Mouse (Mus musculus) heart, adult 11 months (tissue): ENCODE results near the gene Trim3.
A peak's percentile ranks its signal among the peaks of the same experiment; 100 is the strongest.

Experiments used
- DNase-seq: peaks from one replicate; pipeline ENCODE4 v3.0.0; 2022

Trim3 gene

DNA sequence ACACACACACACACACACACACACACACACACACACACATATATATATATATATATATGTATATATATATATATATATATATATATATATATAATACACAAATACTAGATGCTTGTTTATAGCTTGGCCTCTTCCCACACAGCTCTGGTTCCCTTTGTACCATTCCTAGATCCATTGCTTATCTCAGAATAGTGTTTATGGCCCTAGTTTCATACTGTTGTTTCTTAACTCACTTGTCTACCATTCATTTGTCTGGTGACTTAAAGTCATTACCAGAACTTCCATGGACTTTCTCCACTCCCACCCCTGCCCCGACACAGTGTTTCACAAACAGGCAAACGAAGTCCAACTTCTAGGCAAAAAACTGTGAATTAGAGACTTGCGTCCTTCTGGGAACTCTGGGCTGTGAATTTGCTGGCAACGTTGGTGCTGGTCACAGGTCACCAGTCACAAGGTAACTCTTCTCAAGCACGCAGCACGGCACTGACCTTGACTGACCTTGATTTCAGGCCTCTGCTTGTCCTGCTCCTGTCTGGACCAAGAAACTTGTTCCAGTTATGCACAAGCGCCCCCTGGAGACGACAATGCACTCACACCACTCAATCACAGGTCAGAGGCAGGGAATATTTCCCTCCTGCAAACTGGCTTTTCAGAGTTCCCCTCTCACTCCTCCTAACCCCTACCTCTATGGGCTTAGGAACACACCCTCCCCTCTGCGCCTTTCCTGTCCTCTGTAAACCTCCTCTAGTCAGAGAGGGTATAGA is 30.3 kb downstream of the Trim3 start:
- DNase-seq, result peak; percentile 95

DNA sequence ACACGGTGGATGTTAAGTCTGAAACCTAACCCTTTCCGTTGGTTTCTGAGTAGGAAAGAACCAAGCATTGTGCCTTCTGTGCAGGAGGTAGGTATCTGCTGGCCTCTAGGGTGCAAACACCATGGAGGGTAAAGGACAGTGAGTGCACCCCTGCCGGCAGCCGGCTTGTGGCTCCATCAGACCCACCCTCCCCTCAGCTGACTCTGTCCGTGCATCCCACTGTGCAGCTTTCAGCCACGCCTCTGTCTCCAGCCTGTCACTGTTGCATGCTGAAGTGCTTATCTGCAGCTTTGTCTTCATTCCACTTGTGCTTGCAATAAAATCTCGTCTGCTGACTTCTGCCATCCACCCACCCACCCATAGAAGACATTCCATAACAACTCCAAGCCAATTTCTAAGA is 43.3 kb downstream of the Trim3 start:
- no peak for DNase-seq

DNA sequence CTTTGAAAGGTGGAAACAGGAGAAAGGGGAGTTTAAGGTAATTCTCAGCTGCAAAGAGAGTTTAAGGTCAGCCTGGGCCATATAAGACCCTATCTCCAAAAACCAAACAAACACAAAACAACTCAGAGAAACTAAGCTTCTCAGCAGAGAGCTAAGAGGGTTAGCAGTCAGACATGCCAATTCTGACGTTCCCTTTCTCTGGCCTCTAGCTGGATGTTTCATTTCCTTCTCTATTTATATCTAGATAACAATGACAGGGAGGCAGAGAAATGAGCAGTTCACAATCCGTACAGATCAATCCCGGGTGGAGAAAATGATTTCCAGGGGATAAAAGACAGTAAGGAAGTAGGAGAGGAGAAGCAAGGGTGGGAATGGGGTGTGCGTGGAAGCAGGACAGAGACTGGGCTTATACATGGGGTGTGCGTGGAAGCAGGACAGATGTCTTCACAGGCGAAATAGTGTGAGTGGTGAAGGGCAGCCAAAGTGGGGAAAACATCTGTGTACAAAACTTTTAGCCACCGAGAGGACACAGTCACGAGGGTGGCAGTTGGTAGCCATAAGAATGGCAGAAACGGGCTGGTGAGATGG is 45.0 kb downstream of the Trim3 start:
- DNase-seq, result no peak

DNA sequence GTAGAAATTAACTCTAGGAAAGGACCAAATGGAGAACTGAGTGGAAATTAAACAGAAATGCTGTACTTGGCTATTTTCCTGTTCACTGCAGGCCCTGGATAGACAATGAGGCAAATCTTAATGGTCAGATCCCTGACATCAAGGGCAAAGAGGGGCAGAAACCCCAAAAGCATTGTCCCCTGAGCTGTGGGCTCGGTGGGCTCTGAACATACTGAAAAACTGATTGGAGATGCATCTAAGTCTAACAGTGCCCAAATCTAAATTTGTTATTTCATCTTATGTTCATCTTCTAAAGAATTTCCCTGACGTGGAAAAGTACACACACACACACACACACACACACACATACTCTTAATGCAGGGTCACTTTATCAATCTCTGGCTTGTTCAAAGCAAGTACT is 51.4 kb downstream of the Trim3 start:
- DNase-seq, result no peak

DNA sequence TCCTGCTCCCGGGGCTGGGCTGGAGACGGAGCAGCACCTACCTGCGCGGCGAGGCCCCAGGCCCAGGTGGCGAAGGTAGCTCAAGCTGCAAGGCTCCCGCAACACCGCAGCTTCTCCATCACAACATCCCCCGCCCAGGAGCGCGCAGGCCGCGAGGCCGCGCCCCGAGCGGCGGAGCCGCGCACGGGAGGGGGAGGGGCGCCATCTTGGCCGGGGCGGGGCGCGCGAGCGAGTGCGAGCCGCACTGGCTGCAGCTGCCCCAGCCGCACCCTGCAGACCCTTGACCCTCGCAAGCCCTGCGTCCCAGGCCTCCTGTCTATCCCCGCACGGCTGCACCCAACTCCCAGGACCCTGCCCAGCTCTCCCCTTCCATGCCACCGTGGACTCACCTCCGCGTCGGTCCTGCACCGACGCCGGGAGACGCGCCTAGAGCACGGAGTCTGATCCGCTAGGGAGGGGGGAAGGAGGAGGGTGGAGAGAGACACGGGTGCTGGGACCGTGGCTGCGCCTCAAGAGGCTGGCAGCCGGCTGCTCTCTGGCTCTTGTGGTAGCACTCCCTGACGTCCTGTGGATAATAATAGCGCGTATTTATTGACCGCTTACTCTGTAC is 52.2 kb downstream of the Trim3 start, which contains the start of gene Apbb1:
Gene Apbb1 (minus strand): TSS at position 560 of the 610 bp plus-strand sequence.
- DNase-seq, result peak; percentile 99

DNA sequence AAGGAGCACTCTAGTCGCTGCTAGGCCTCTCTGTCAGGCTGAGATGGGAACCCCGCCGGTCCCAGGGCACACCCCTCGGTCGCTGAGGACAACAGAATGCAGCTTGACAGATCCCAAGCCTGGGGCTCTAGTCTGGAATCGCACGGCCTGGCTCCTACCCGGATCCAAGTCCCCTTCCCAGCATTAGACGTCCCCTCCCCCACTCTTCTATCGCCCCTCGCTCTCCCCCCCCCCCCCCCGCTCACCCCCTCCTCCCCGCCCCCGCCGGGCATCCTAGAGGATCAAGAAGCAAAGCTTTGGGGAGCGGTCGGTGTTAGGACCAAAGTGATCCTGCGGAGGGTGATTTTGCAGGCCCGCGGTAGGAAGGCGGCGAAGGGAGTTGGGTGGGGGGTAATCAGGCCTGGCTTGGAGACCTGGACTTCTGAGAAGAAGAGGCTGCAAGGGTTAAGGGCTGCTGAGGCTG is 52.7 kb downstream of the Trim3 start:
- DNase-seq, result no peak

DNA sequence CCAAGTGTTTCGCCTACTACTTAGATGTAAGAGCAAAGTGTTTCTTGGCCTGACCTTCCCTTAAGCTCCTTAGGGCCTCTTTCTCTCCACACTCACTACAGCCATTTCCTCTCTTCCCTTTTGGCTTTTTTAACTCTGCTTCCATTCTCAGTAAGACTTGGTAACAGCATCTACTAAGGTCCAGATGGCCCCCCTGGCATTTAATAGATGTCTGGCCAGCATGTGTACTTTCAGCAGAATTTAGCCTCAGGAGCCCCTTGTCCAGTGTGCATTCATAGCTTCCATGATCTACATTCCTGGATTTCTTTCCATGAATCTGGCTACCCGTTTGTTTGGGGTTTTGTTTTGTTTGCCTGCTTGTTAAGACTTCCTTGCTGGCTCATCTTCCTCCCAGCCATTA is 54.9 kb downstream of the Trim3 start:
- no peak for DNase-seq

DNA sequence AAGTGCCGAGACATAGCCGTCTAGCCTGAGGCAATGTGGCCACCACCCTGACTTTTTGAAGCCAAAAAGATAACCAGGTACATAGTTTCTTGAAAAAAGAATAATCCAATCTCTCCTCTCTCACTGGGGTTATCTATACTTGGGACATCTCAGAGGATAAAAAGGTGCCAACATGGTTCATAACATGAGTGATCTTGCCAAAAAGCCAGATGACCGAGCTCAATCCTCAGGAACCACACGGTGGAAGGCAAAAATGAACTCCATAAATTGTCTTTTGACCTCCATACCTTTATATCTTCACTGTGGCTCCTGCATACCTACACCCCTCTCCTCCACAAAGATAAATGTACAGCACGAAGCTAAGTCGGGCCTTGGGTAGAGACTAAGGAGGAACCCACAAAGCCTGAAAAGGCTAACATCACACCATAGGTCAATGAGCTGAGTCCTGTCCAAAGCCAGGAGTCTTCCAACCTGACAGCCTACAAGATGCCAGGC is 55.9 kb downstream of the Trim3 start:
- peak; percentile 66 for DNase-seq

DNA sequence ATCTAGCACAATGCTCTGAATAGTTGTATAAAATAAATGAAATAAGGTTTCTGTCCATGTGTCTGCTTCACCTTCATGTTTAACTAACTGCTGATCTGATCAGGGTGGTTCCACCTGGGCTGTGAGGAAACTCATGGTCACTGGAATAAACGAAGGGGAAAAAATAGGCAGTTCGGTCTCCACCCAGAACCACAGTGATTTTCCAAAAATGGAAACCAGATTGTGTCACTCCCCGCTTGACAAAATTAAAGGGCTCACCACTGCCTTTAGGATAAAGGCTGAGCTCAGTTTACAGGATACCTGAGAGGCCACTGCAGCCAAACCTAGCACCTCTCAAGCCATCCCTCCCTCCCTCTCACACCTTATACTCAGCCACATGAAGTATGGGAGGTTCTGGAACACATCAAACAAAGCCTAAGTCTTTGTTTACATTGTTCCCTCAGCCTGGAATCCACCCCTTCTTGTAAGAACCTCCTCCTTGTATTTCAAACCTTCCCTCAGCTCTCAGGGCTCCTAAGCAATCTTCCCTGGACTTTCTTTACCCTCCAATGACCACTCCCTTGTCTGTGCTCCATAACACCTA is 57.1 kb downstream of the Trim3 start:
- no peak for DNase-seq

DNA sequence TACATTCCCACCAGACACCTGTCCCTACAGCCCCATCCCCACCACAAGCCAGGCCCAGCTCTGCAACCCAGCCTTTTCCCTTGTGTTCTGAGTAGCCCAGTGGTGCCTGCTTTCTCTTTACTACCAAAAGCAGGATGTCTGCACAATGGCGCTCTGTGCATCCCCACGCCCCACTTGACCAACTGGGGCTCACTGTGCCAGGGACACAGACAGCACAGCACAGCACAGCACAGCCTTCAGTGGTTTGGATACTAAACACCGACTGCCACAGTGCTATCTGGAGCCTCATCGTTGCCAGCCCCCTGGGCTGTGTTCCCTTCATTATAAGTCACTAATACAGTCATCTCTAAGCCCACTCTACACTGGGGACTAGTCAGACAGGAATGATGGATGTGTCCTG is 58.8 kb downstream of the Trim3 start:
- DNase-seq, result no peak

DNA sequence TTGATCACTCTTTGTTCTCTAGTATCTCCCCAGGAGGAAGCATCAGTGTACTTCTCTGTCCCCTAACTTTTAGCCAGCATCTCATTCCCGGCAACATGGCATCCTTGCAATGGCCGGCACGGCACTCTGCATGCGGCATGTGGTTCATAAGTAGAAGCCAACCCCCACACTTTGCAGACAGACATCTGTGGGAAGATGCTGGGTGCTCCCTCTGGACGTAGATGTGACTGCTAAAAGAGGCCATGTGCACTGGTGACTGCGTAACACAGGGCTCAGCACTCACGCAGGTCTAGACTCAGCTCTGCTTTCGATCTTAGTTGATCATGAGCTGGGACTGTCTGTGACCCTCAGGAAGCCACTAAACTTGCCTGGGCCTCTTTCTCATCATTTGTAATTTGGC is 60.4 kb downstream of the Trim3 start:
- DNase-seq, result no peak

DNA sequence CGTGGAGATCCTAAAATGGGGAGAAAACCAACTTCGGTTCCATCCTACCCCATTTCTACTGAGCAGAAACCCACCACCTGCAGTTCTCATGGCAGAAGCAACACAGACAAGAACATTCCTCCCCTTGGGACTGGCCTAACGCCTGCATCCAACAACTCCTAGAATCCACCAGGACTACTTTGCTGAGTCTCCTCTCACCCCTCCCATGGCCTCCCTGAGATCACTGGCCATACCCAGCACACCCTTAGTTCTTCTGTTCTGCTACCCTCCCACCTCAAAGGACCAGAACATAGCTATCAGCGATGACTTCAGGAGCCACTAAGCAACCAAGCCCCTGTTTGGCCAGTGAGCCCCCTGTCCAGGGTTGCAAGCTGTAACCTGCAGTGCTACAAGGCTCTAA is 62.6 kb downstream of the Trim3 start:
- DNase-seq, result no peak

DNA sequence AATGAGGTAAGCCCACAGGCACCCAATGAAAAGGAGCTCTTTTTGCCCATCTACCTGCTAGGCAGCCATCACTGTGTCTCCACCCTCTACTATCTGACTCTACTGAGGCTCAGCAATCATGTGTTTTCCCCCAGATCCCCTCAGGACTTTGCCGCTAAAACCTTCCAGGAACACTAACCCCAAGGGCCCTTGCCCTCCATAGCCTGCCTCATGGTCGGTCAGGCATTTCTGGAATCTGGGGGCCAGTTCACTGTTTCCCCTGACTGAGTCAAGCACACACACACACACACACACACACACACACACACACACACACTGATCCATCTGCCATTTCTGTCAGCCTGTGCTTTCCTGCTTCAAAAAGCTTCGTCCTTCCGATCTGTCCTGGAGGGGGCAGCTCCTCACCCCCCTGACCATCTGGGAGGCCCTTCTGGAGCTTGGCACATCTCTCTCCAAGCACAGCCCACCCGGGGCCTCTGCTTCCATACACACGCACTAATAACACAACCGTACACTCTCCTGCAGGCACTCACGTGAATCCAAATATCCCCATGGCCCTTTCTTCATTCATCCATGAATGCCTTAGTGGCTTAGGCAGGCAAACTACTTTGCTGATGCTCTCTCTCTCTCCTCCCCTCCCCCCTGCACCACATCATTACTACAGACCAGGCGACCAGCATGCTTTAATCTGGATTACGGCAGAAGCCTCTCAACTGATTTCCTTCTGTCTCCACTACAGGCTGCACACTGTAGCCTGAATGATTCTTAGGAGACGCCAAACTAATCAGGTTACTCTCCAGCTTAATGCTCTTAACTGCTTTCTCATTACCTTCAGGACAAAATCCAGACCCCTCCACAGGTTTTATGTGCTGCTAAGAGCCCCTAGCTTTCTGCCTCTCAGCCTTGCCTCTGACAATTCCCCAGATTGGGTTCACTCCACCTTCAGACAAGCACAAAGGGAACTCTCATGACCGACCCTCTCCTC is 63.6 kb downstream of the Trim3 start:
- no peak for DNase-seq

DNA sequence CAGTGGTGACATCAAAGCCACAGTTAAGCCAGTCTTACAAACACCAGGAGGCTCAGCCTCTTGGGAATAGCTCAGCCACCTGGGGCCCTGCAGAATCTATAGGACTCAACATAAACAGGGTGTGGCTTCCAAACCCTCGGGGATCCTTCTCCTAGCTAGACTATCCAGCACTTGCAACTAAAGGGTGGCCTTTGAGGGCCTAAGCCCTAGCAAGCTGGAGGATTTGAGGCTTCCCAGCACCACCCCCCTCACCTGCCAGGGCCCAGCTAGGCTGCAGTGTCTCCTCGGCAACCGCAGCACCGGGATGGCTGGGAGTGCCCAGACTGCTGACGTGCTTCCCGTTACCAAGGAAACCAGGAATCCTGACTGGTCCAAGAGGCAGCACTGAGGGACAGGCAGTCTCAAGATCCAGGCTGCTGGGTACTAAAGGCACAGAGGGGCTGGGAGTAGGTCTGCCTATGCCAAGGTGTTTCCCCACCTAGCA is 64.3 kb downstream of the Trim3 start:
- DNase-seq, result no peak

DNA sequence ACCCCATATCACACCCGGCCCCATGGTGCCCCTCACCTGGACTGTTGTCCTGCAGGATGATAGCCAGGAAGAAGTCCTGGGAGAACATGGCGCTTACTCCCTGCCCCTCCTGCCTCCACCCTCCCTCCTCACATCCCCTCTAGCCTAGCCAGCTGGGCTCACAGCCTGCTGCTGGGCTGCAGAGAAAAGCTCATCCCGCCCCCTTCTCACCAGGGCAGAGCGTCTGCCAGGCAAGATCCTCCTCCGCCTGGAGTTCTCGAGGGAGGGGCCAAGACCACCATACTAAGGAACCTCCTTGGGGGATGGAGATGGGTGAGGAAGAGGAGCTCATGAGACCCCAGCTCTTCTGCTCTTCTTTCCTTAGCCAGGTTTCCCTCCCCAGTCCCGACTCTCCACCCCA is 64.8 kb downstream of the Trim3 start:
- DNase-seq, result no peak

DNA sequence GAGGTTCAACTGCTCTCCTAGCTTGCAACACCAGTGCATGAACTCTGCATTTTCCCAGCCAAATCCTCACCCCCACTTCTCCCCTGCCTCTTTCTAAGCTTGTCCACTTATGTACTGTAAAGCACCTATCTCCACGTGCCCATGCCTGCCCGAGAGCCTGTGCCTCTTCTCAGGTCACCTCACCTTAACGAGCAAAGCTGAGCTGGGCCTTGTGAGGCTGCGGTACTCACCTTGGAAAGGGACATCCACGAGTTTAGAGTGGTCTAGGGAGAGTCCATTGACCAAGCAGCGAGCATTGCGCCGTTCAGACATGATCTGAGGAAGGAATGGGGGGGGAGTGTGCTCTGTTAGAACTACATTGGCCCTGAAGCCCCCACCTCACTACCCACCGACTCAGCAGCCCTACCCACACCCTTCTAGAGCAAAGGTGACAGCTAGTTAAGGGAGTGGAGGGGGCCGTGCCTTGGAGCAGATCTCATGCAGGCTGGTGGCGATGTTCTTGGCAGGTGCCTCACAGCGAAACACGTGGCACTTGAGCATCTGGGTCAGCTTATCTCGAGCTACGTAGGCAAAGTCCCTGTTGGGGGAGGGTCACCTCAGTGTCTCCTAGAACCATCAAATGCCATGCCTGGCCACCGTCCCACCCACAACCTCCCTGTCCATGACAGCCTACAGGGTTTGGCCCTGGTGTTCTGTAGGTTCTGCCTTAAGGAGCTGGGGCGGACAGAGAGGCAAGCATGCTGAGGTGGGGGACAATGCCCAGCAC is 68.1 kb downstream of the Trim3 start:
- DNase-seq, result peak; percentile 97

DNA sequence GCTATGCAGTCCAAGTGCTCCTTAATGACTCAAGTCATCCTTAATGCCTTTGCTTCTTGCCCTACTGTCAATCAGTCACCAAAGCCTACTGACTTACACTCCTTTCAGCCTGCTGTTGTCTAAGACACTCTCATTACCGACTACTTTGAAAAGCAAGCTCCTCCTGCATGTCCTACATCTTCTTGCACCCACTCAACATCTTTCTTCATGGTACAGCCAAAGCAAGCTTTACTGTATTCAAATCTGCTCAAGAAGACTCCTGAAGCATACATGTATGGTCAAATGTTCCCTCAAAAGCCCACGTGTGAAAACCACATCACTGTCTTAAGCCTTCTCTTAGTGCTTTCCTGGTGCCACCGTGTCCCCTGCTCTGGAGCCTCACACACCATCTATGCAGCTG is 70.0 kb downstream of the Trim3 start:
- peak; percentile 43 for DNase-seq

DNA sequence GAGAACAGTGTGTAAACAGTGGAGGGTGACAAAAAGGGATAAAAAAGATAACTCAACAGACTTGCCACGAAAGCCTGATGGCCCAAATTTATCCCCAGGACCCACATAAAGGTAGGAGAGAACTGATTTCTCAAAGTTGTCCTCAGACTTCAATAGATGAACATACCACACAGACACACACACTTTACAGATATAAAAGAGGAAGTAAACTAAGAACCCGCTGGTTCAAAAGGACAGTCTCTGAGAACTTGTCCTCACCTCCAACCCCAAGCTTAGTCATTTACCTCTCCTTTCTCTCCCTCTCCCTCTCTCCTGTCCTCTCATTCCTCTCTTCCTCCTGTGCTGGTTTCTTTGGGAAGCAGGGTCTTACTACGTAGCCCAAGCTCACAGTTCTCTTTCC is 71.1 kb downstream of the Trim3 start:
- no peak for DNase-seq

DNA sequence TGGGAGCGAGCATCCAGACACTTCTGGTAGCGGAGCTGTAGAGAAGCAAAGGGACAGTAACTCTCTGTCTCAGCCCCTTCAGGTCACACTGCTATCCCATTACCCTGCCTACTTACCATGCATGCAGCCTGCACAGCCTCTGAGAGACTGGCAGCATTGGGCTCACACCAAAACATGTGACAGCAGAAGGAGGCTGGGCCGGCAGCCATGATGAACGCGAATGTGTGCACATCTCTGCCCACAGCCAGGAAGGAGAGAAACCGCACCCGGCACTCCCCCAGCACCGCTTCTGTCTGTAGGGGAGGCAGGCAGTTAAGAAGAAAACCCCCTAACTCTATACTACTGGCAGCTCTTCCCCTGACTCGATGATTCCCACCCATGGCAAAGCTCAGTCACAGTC is 74.4 kb downstream of the Trim3 start:
- DNase-seq, result peak; percentile 90

DNA sequence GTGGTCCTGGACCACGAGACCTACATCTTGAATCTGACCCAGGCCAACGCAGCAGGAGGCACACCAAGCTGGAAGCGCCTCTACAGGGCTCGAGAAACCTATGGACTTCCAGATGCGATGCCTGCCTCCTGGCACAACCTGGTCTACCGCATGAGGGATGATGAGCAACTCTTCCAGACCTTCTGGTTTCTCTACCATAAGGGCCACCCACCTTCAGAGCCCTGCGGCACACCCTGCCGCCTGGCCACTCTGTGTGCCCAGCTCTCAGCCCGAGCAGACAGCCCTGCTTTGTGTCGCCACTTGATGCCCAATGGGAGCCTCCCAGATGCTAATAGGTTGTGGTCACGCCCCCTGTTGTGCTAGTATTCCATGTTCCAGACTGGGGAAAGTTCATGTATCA is 75.7 kb downstream of the Trim3 start:
- peak; percentile 87 for DNase-seq

DNA sequence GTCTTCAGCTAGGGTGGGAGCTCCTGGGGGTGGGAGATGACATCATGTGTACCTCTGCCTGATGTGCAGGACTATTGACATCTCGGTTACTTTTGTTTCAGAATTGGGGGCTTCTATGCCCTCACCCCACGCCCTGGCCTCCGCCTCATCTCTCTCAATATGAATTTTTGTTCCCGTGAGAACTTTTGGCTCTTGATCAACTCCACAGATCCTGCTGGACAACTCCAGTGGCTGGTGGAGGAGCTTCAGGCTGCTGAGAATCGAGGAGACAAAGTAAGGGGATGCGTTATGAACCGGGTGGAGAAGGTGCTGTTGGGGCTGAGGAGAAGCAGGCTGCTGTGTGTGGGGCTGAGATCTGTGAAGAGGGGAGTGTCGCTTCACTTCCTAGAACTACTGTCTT is 77.0 kb downstream of the Trim3 start:
- DNase-seq, result peak; percentile 85
